Mouse (Mus musculus): Measurements from ENCODE around the gene Exoc4.

DNA sequence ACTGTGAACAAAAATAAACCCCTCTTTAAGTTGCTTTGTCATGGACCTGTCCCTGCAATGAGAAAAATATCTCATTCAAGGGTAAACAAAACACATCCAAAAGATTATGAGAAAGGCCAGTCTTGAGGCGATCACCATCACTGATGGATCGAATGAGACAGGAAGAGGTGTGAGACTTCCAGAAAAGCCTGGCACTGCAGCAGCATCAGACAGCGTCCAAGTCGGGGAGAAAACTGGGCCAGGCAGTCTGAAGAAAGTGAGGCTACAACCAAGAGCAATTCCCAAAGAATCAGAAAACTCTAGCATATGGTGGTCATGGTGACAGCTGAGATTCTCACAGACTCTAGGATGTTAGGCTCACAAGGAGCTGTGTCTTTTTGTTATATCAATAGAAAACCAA, 689.0 kb downstream of the Exoc4 start:
- TF ChIP-seq CTCF (IDR thresholded peaks at IDR 0.05; ENCODE audit: low read depth), result no peak
- no peak for TF ChIP-seq EP300 (IDR thresholded peaks at IDR 0.05; ENCODE audit: low read depth)
